Mouse (Mus musculus) liver, embryonic 14.5 days (tissue): ENCODE data around the gene Spata25. TPM values are rescaled to one million over a fixed set of nuclear protein-coding genes. Genes with fewer than 3 reads are reported as not detected.
"Not testable (repeated sequence)": the region's sequence is repeated elsewhere in the genome, so short reads cannot be mapped to it uniquely, and the experiment has no call there.

Source experiments
- ATAC-seq: fragments of 200-750 bp; cut with Nextera tagmentation; 2 replicates; pipeline ENCODE4 v1.8.0; 2017; ENCODE audit warnings: moderate number of reproducible peaks, mild to moderate bottlenecking, moderate library complexity; ENCODE audit not compliant: insufficient read depth
- DNase-seq, 3 experiments: peaks; one replicate each; pipeline ENCODE4 v3.0.0-alpha.2; 2012 to 2013; ENCODE audit warnings: low read depth in 3 of 3, low spot score in 3 of 3
- H3K27ac ChIP-seq: fragments of 300-500 bp; sonication (generic); 2 replicates; pipeline ENCODE4 v1.5.1; 2014; ENCODE audit warnings: moderate library complexity, mild to moderate bottlenecking, control low read depth, inconsistent platforms
- H3K27me3 ChIP-seq: fragments of 300-500 bp; sonication (generic); 2 replicates; pipeline ENCODE4 v1.6.1; 2014; ENCODE audit warnings: mild to moderate bottlenecking, low read length, moderate library complexity; ENCODE audit not compliant: control insufficient read depth, insufficient read depth
- H3K36me3 ChIP-seq: fragments of 300-500 bp; sonication (generic); replicated peaks from 2 replicates; pipeline ENCODE4 v1.6.1; 2014; ENCODE audit warnings: low read depth; ENCODE audit not compliant: control insufficient read depth, insufficient read depth
- H3K4me1 ChIP-seq, 2 experiments: fragments of 200-500 bp in 1 of 2; fragments of 300-500 bp in 1 of 2; sonication (generic) in 1 of 2; replicated peaks; 2 replicates each; pipeline ENCODE4 v1.6.1; 2012 to 2014; ENCODE audit warnings: antibody characterized with exemption in 1 of 2, inconsistent platforms in 1 of 2, low read length in 1 of 2; ENCODE audit not compliant: control insufficient read depth in 2 of 2, insufficient read depth in 2 of 2
- H3K4me2 ChIP-seq: fragments of 300-500 bp; sonication (generic); 2 replicates; pipeline ENCODE4 v1.6.1; 2014; ENCODE audit warnings: low read depth, mild to moderate bottlenecking, control low read depth, moderate library complexity
- H3K4me3 ChIP-seq, 2 experiments: fragments of 200-500 bp in 1 of 2; fragments of 300-500 bp in 1 of 2; sonication (generic) in 1 of 2; 2 replicates each; pipeline ENCODE4 v1.5.1; 2012 to 2014; ENCODE audit warnings: low read depth in 2 of 2, low read length in 2 of 2, mild to moderate bottlenecking in 2 of 2, control low read depth in 1 of 2, inconsistent platforms in 1 of 2, moderate library complexity in 1 of 2; ENCODE audit not compliant: insufficient read depth in 1 of 2
- H3K9ac ChIP-seq: fragments of 300-500 bp; sonication (generic); replicated peaks from 2 replicates; pipeline ENCODE4 v1.6.1; 2014; ENCODE audit warnings: mild to moderate bottlenecking, control low read depth, moderate library complexity
- H3K9me3 ChIP-seq: fragments of 300-500 bp; sonication (generic); 2 replicates; pipeline ENCODE4 v1.6.1; 2016; ENCODE audit warnings: low read length, mixed read lengths; ENCODE audit not compliant: control insufficient read depth
- CTCF ChIP-seq: IDR thresholded peaks from 2 replicates; pipeline ENCODE4 v1.5.1; 2016; ENCODE audit warnings: antibody characterized with exemption, low read depth, control low read depth
- EP300 ChIP-seq: IDR thresholded peaks from 2 replicates; pipeline ENCODE4 v1.6.1; 2016; ENCODE audit warnings: antibody characterized with exemption, low read depth
- WGBS: fragments of 180-500 bp; shearing (Covaris S2); extraction: QIAGEN DNeasy Blood & Tissue Kit; methylation state at CpG from one replicate; pipeline ENCODE4 v1.1.7; 2014; ENCODE audit not compliant: insufficient replicate concordance; 5-methylcytosine and 5-hydroxymethylcytosine counted together
- polyA plus RNA-seq, 2 experiments: library from polyadenylated mRNA; depleted of rRNA in 1 of 2; stranded (reverse) in 1 of 2; unstranded in 1 of 2; fragments of >200 nt; fragmentation: Nextera tagmentation in 1 of 2; extraction: Ambion mirVana in 1 of 2; gene quantifications; 2 replicates each; pipeline versions ENCODE4 v1.2.1 to v1.2.3; 2012 to 2014

The Spata25 gene
- polyA plus RNA-seq, 2 experiments = not detected

DNA sequence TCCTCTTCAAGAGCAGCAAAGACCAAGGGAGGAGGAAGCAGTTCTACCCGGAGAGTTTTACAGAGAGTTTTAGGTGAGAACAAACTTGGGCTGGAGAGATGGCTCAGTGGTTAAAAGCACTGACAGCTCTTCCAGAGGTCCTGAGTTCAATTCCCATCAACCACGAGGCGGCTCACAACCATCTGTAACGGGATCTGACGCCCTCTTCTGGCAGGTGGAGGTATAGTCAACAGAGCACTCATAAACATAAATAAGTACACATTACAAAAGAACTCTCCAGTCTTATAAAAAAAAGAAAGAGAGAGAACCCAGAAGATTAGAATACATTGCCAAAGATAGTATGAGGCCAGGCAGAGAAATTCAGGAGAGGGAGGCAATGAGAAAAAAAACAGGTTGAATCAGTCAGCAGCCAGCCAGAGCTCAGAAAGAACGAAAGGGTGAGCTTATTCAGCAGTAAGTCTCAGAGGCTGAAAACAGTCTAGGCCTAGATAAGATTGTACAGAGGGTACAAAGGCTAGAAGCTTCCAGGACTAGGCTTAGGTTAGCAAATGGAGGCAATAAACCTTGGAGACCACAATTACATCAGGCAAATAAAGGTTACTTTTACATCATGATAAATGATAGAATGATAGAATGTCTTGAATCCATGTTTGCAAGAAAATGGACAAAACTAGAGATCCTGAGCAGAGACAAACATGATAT, 43.4 kb upstream of the Spata25 start:
- no peak for DNase-seq
- no peak for ATAC-seq
- Histone ChIP-seq H3K9ac (no peak overlapping the region), H3K4me3 (no peak overlapping the region), H3K27ac (no peak overlapping the region), H3K9me3 (no peaks in the 10 kb centered on the region; the same call in 1 of the 2 replicates), H3K36me3 (no peaks in the 10 kb centered on the region), H3K27me3 (no peaks in the 10 kb centered on the region), H3K4me2 (no peak overlapping the region), H3K4me1 (peaks cover 0 to 8% of the 10 kb centered on the region in 2 experiments; a peak in 2 of 4 replicates)
- WGBS = 40% methylated on average over 6 of the region's 6 CpGs
- TF ChIP-seq EP300 = no peak
- no peak for TF ChIP-seq CTCF

DNA sequence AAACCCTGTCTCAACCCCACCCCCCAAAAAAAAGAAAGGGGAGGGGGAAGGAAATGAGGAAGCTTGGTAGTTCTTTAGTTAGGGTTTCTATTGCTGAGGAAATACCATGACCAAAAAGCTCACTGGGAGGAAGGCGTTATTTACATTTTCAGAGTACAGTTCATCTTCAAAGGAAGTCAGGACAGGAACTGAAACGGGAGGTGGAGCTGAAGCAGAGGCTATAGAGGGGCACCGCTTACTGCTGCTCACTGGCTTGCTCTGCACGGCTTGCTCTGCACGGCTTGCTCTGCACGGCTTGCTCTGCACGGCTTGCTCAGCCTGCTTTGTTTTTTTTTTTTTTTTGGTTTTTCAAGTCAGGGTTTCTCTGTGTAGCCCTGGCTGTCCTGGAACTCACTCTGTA, 40.2 kb upstream of the Spata25 start:
- no peaks in the 10 kb centered on the region for H3K36me3 ChIP-seq
- no peaks in the 10 kb centered on the region for H3K27me3 ChIP-seq
- H3K4me1 ChIP-seq = peaks cover 0 to 14% of the 10 kb centered on the region in 2 experiments; a peak in 2 of 4 replicates
- ATAC-seq (no peak), DNase-seq (no peak)
- WGBS = 28% methylated on average over 7 of the region's 7 CpGs
- TF ChIP-seq EP300 (no peak), CTCF (no peak)
- no peak overlapping the region for H3K27ac ChIP-seq
- H3K9ac ChIP-seq = no peak overlapping the region
- H3K4me2 ChIP-seq = no peak overlapping the region
- H3K9me3 ChIP-seq = no peaks in the 10 kb centered on the region; the same call in 1 of the 2 replicates
- H3K4me3 ChIP-seq = no peak overlapping the region

DNA sequence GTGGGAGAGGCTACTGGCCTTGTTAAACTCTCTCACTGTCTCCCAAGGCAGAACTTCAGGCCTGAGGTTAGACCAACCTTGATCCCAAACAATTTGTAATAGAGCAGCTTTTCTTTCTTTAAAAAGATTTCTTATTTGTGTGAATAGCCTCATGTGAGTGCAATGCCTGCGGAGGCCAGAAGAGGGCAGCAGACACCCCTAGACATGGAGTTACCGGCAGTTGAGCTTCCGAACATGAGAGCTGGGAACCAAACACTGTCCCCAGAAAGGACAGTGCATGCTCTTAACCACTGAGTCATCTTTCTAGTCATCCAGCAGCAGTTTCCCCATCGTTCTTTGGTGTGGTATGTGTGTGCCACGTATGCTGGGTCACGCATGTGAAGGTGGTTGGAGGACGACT, 39.2 kb upstream of the Spata25 start:
- no peak for ATAC-seq
- no peaks in the 10 kb centered on the region for H3K36me3 ChIP-seq
- peaks cover 0 to 14% of the 10 kb centered on the region in 2 experiments; a peak in 2 of 4 replicates for H3K4me1 ChIP-seq
- no peaks in the 10 kb centered on the region; the same call in 1 of the 2 replicates for H3K9me3 ChIP-seq
- no peak overlapping the region for H3K4me2 ChIP-seq
- no peak overlapping the region for H3K27ac ChIP-seq
- H3K27me3 ChIP-seq = no peaks in the 10 kb centered on the region
- 89% methylated on average over 7 of the region's 7 CpGs for WGBS
- DNase-seq = no peak
- peak; percentile 82 for TF ChIP-seq CTCF
- no peak for TF ChIP-seq EP300
- no peak overlapping the region for H3K9ac ChIP-seq
- no peak overlapping the region for H3K4me3 ChIP-seq

DNA sequence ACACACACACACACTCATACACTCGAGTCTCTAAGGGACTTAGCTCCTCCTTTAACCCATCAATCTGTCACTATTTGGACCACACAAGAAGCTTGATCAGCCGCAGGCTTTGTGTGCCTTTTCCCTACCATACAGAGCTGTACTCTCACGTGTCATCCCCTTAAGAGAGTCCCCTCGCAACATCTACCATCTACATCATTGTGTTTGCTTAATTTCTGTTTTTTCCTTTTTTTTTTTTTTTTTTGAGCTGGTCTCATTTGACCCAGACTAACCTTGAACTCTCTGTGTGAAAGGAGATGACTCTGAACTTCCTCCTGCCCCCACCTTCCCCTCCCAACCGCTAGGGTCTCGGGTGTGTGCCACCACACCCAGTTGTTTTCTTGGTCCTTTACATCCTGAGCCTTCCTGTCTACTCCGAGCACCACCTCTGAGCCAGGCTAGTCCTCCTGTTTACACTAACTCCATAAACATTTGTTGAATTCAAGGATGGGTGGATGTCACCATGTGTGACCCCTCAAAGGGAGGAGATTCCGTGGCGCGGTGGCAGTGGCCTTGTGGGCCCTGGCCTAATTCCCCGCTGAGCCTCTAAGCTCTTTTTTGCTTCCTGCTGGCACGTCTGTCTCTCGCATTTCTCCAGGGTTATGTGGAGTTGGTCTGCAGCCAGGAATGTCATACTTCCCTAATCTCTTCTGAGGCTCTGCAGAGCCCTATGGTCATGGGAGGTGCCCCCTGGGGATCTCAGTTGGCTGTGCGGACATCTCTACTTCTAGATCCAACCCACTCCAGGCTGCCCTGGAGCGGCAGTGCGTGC, 38.6 kb upstream of the Spata25 start:
- Histone ChIP-seq H3K4me3 (no peak overlapping the region), H3K4me2 (no peak overlapping the region), H3K27me3 (no peaks in the 10 kb centered on the region), H3K9me3 (no peaks in the 10 kb centered on the region; the same call in 1 of the 2 replicates), H3K36me3 (no peaks in the 10 kb centered on the region), H3K27ac (no peak overlapping the region), H3K9ac (no peak overlapping the region), H3K4me1 (peaks cover 0 to 14% of the 10 kb centered on the region in 2 experiments; a peak in 2 of 4 replicates)
- TF ChIP-seq EP300 (no peak), CTCF (no peak)
- DNase-seq (no peak), ATAC-seq (peak; percentile 36; the same call in 1 of the 2 replicates)
- WGBS = 47% methylated on average over 16 of the region's 16 CpGs

DNA sequence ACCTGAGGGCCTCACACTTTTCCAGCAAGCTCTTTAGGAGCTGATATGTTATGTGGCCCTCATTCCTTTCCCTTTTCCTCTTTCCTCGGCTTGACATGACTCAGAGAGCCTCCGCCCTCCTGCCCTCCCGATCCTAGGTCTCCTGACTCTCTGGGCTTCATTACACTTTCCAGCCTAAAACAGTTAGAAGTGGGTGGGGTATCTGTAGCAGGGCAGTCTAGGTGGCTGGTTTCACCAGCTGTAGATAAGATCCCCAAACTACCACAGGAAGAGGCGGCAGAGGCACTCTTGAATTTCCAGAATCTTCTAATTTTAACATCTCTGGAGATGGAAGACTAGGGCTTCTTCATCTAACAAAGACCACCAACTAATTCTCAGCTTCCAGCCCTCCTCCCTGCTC, 36.3 kb upstream of the Spata25 start:
- peaks cover 2% of the 10 kb centered on the region; the same call in 1 of the 2 replicates for H3K27me3 ChIP-seq
- H3K9me3 ChIP-seq = no peaks in the 10 kb centered on the region; the same call in 1 of the 2 replicates
- no peak overlapping the region for H3K9ac ChIP-seq
- H3K27ac ChIP-seq = no peak overlapping the region
- H3K4me2 ChIP-seq = no peak overlapping the region
- DNase-seq (no peak), ATAC-seq (no peak)
- TF ChIP-seq CTCF (no peak), EP300 (no peak)
- peaks cover 0 to 14% of the 10 kb centered on the region in 2 experiments; a peak in 2 of 4 replicates for H3K4me1 ChIP-seq
- WGBS = 24% methylated on average over 4 of the region's 4 CpGs
- no peaks in the 10 kb centered on the region for H3K36me3 ChIP-seq
- H3K4me3 ChIP-seq = no peak overlapping the region

DNA sequence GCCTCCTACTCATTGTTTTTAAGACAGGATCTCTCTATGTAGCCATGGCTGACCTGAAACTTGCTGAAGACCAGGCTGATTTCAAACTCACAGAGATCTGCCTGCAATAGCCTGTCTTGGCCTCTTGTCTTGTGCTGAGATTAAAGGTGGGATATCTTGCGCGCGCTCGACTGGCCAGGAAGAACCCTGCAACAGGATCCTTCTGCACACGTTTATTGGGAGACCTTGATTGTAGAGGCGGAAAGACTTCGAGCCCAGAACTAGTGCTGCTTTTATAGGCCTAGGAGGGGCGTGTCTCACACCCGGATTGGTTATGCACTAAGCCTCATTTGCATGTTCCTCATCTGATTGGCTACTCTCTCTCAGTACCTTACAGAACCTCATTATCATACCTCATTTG, 35.1 kb upstream of the Spata25 start:
- DNase-seq, H3K27ac ChIP-seq, H3K9me3 ChIP-seq, H3K4me2 ChIP-seq, H3K9ac ChIP-seq, H3K36me3 ChIP-seq, ATAC-seq, H3K4me3 ChIP-seq: not testable (repeated sequence)
- peaks cover 0 to 14% of the 10 kb centered on the region in 2 experiments; a peak in 2 of 4 replicates for H3K4me1 ChIP-seq
- WGBS = 87% methylated on average over 7 of the region's 9 CpGs
- H3K27me3 ChIP-seq = peaks cover 11% of the 10 kb centered on the region
